Mouse (Mus musculus) testis, adult 2 months (tissue): Measurements from ENCODE around the gene Bag1.

ENCODE experiments used
- CTCF ChIP-seq: fragments of 200-500 bp; IDR thresholded peaks from 2 replicates; pipeline ENCODE4 v1.5.1; 2012; ENCODE audit warnings: low read depth, mild to moderate bottlenecking, inconsistent platforms, low read length, moderate library complexity; ENCODE audit not compliant: control insufficient read depth, insufficient read depth, insufficient replicate concordance
- POLR2A ChIP-seq: fragments of 200-500 bp; IDR thresholded peaks from 2 replicates; pipeline ENCODE4 v1.6.1; 2012; ENCODE audit warnings: low read depth, mild to moderate bottlenecking, inconsistent platforms, low read length, moderate library complexity; ENCODE audit not compliant: control insufficient read depth

DNA sequence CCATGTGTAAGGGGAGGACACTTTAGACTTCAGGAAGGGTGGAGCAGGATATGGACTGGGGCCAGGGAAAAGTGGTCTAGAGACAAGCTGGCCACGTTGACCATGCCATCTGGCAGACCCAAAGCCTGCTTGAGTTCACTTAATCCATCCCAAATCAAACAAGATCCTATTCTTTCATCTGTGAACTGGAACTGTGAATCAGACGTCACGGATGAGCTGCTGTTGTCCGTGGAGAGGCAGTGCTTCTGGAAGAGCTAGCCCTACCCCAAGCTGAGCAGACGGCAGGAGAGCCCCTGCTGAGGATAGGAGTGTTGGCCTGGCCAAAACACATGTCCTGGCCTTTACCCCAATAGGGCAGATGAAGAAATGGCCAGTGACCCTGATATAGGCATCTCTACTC, 32.1 kb downstream of the Bag1 start:
- TF ChIP-seq CTCF (no peak), POLR2A (no peak)
